Mouse (Mus musculus) central nervous system, embryonic 14 days (tissue): ENCODE measurements around the gene Dact2. TPM values are rescaled to one million over a fixed set of nuclear protein-coding genes. Genes with fewer than 3 reads are reported as not detected.

Source experiments
- polyA plus RNA-seq: library from polyadenylated mRNA; depleted of rRNA; stranded (reverse); fragments of >200 nt; gene quantifications from 2 replicates; pipeline ENCODE4 v1.2.3, GENCODE M21; 2012; rRNA removed

Dact2 gene
- polyA plus RNA-seq = 1.9 and 2.1 TPM in 2 replicates

DNA sequence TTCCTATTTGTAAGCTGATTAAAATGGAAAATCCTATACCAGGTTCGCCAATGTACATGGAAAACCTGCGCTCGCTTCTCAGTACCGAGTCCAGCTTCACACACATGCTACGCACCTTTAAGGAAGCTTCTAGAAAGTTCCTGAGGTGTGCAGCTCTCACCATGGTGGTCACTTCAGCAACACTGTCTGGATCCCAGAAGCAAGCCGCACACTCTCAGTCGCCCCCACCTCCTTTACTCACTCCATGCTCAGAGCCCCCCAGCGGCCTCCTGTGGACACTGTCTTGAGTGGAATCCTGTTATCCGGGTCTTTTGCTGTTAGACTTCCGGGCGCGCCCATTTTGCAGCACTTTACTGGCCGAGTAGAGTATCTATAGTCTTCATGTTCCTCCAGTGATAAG lies at the start of gene Dact2:
Gene Dact2, minus strand, starts transcription at position 244 of the 400 bp plus-strand sequence.

Other genes with a start within 250 kb of the Dact2 start
- gene Gm7356, start 200.6 kb downstream of the Dact2 start, polyA plus RNA-seq = not detected in 2 replicates
- gene Gm7358, start 144.8 kb downstream of the Dact2 start, polyA plus RNA-seq = not detected in 2 replicates
- gene Smoc2, start 75.2 kb upstream of the Dact2 start, polyA plus RNA-seq = 6.4 and 54.6 TPM in 2 replicates